Mouse (Mus musculus) embryonic facial prominence, embryonic 11.5 days (tissue): ENCODE results near the gene Gm28035. TPM values are rescaled to one million over a fixed set of nuclear protein-coding genes. Genes with fewer than 3 reads are reported as not detected.

ENCODE experiments used
- ATAC-seq: fragments of 200-750 bp; cut with Nextera tagmentation; replicated peaks from 2 replicates; pipeline ENCODE4 v1.8.0; 2017; ENCODE audit warnings: low read depth; ENCODE audit not compliant: insufficient number of reproducible peaks, low FRiP score, low TSS enrichment
- DNase-seq: peaks from one replicate; pipeline ENCODE4 v3.0.0-alpha.2; 2015; ENCODE audit warnings: low spot score
- H3K27ac ChIP-seq: fragments of 300-500 bp; sonication (generic); replicated peaks from 2 replicates; pipeline ENCODE4 v1.5.1; 2014; ENCODE audit warnings: mild to moderate bottlenecking, low read depth, low read length, control low read depth
- H3K27me3 ChIP-seq: fragments of 300-500 bp; sonication (generic); 2 replicates; pipeline ENCODE4 v1.6.1; 2014; ENCODE audit warnings: mild to moderate bottlenecking, low read length, moderate library complexity, mixed read lengths; ENCODE audit not compliant: control insufficient read depth, insufficient read depth
- H3K36me3 ChIP-seq: fragments of 300-500 bp; sonication (generic); replicated peaks from 2 replicates; pipeline ENCODE4 v1.6.1; 2014; ENCODE audit warnings: low read depth, mild to moderate bottlenecking, low read length, moderate library complexity, mixed read lengths; ENCODE audit not compliant: control insufficient read depth, insufficient read depth
- H3K4me1 ChIP-seq: fragments of 300-500 bp; sonication (generic); 2 replicates; pipeline ENCODE4 v1.6.1; 2014; ENCODE audit warnings: low read length, mixed read lengths; ENCODE audit not compliant: control insufficient read depth, insufficient read depth
- H3K4me2 ChIP-seq: fragments of 300-500 bp; sonication (generic); 2 replicates; pipeline ENCODE4 v1.6.1; 2014; ENCODE audit warnings: low read depth, mild to moderate bottlenecking, control low read depth, low read length, moderate library complexity
- H3K4me3 ChIP-seq: fragments of 300-500 bp; sonication (generic); 2 replicates; pipeline ENCODE4 v1.5.1; 2014; ENCODE audit warnings: low read depth, low read length, control low read depth
- H3K9ac ChIP-seq: fragments of 300-500 bp; sonication (generic); replicated peaks from 2 replicates; pipeline ENCODE4 v1.6.1; 2014; ENCODE audit warnings: mild to moderate bottlenecking, control low read depth, low read length
- H3K9me3 ChIP-seq: fragments of 300-500 bp; sonication (generic); replicated peaks from 2 replicates; pipeline ENCODE4 v1.6.1; 2016; ENCODE audit warnings: mild to moderate bottlenecking, low read length, inconsistent platforms, mixed read lengths; ENCODE audit not compliant: control insufficient read depth
- WGBS: fragments of 180-500 bp; shearing (Covaris S2); extraction: QIAGEN DNeasy Blood & Tissue Kit; methylation state at CpG from one replicate; pipeline ENCODE4 v1.1.7; 2014; 5-methylcytosine and 5-hydroxymethylcytosine counted together
- polyA plus RNA-seq: library from polyadenylated mRNA; unstranded; fragments of >200 nt; fragmentation: Nextera tagmentation; extraction: Ambion mirVana; gene quantifications from 2 replicates; pipeline ENCODE4 v1.2.1, GENCODE M21; 2014

Gm28035 gene
- polyA plus RNA-seq, 1 experiment from 2014 or later = 0.13 TPM

DNA sequence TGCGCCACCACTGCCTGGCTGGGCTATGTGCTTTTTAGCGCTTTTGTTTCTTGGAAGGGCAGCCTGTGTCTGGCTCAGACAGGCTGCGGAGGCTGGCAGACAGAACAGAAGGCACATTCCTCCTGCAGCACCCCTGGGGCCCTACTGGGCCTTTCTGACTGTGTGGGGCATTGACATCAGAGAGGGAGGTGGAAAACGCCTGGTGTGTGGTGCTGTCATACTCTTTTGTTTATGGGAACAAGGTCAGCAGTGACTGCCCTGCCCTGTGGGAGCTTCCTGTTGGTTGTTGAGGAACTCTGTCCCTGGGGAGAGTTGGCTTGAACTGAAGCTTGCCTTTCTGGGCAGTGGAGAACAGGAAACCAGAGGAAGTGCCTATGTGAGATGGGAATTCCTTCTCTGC, 2.1 kb downstream of the Gm28035 start:
- Histone ChIP-seq H3K4me2 (no peak overlapping the region), H3K4me1 (peaks cover 3% of the 10 kb centered on the region; the same call in 1 of the 2 replicates), H3K9me3 (no peaks in the 10 kb centered on the region), H3K27me3 (no peaks in the 10 kb centered on the region), H3K27ac (no peak overlapping the region), H3K4me3 (no peak overlapping the region), H3K9ac (no peak overlapping the region), H3K36me3 (peaks cover 2% of the 10 kb centered on the region; the same call in 1 of the 2 replicates)
- 38% methylated on average over 4 of the region's 4 CpGs for WGBS
- DNase-seq (no peak), ATAC-seq (no peak)

- 95% methylated on average over 4 of the region's 4 CpGs for WGBS
- ATAC-seq (no peak), DNase-seq (no peak)
- H3K4me3 ChIP-seq = no peak overlapping the region
- H3K4me1 ChIP-seq = peaks cover 3% of the 10 kb centered on the region; the same call in 1 of the 2 replicates
- no peak overlapping the region for H3K4me2 ChIP-seq
- H3K36me3 ChIP-seq = peaks cover 2% of the 10 kb centered on the region; the same call in 1 of the 2 replicates
- no peak overlapping the region for H3K27ac ChIP-seq
- H3K9ac ChIP-seq = no peak overlapping the region
- H3K9me3 ChIP-seq = no peaks in the 10 kb centered on the region
- H3K27me3 ChIP-seq = no peaks in the 10 kb centered on the region
These were observed 3.0 kb downstream of the Gm28035 start for GRCm38 (mm10) chr2:30243391-30243790.

GRCm38 (mm10) chr2:30244595-30245178, 4.3 kb downstream of the Gm28035 start:
- H3K9ac ChIP-seq = no peak overlapping the region
- DNase-seq = no peak
- H3K4me1 ChIP-seq = no peaks in the 10 kb centered on the region
- H3K27ac ChIP-seq = 0 out of 2 replicates have a peak overlapping the region, but pooled peaks have one; percentile 28
- H3K9me3 ChIP-seq = no peaks in the 10 kb centered on the region
- no peaks in the 10 kb centered on the region for H3K27me3 ChIP-seq
- peaks cover 2% of the 10 kb centered on the region; the same call in 1 of the 2 replicates for H3K36me3 ChIP-seq
- no peak for ATAC-seq
- H3K4me3 ChIP-seq = no peak overlapping the region
- H3K4me2 ChIP-seq = no peak overlapping the region
- WGBS = 61% methylated on average over 7 of the region's 7 CpGs

DNA sequence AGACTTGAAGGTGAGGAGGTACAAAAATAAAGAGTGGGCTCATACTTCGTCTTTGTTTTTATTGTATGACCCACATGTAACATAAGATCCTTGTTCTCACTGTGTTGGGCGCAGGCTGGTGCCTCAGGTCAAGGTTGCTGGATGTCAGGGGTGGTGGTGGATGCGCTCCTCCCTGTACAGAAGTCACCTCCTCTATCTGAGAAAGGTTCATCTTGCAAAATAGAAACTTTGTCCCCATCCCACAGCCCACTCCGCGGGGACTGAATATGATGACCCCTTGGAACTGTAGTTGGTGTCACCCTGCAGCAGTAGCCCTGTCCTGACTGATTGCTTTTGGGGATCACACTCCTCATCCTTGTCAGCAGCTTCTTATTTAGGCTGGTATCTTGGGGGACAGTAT, 6.7 kb downstream of the Gm28035 start:
- Histone ChIP-seq H3K27me3 (no peaks in the 10 kb centered on the region), H3K9ac (no peak overlapping the region), H3K27ac (no peak overlapping the region), H3K4me3 (no peak overlapping the region), H3K4me1 (no peaks in the 10 kb centered on the region), H3K4me2 (no peak overlapping the region), H3K9me3 (no peaks in the 10 kb centered on the region), H3K36me3 (peaks cover 5% of the 10 kb centered on the region; the same call in 1 of the 2 replicates)
- DNase-seq (no peak), ATAC-seq (no peak)
- WGBS = 83% methylated on average over 5 of the region's 5 CpGs

GRCm38 (mm10) chr2:30247681-30248080, 7.3 kb downstream of the Gm28035 start:
- Histone ChIP-seq H3K27ac (no peak overlapping the region), H3K4me3 (no peak overlapping the region), H3K36me3 (peaks cover 5% of the 10 kb centered on the region; the same call in 1 of the 2 replicates), H3K9me3 (no peaks in the 10 kb centered on the region), H3K27me3 (no peaks in the 10 kb centered on the region), H3K4me2 (no peak overlapping the region), H3K4me1 (no peaks in the 10 kb centered on the region), H3K9ac (no peak overlapping the region)
- WGBS = 78% methylated on average over 4 of the region's 4 CpGs
- no peak for ATAC-seq
- DNase-seq = no peak

DNA sequence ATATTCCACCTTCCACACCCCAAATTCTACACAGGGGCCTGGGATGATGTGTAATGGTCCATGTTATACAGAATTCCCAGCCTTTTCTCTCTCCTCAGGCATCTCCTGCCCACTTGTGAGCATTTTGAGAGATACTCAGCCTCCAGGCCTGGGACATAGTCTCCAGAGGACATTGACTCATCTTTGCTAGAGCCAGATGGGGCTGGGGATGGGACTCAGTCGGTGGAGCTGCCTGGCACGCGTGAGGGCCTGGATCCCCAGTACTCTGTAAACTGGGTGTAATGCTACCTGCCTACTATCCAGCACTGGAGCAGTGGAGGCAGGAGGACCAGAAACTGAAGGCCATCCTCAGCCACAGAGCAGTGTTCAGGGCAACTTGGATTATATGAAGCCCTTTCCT, 8.8 kb downstream of the Gm28035 start:
- Histone ChIP-seq H3K4me2 (no peak overlapping the region), H3K4me1 (no peaks in the 10 kb centered on the region), H3K27me3 (no peaks in the 10 kb centered on the region), H3K9me3 (no peaks in the 10 kb centered on the region), H3K27ac (no peak overlapping the region), H3K36me3 (peaks cover 3% of the 10 kb centered on the region; the same call in 1 of the 2 replicates), H3K9ac (no peak overlapping the region), H3K4me3 (no peak overlapping the region)
- DNase-seq (no peak), ATAC-seq (no peak)
- 95% methylated on average over 3 of the region's 3 CpGs for WGBS

- H3K4me1 ChIP-seq = no peaks in the 10 kb centered on the region
- ATAC-seq = no peak
- no peak overlapping the region for H3K27ac ChIP-seq
- DNase-seq = no peak
- peaks cover 3% of the 10 kb centered on the region; the same call in 1 of the 2 replicates for H3K36me3 ChIP-seq
- H3K9ac ChIP-seq = no peak overlapping the region
- no peak overlapping the region for H3K4me2 ChIP-seq
- no peaks in the 10 kb centered on the region for H3K9me3 ChIP-seq
- H3K4me3 ChIP-seq = no peak overlapping the region
- no peaks in the 10 kb centered on the region for H3K27me3 ChIP-seq
- WGBS = 87% methylated on average over 10 of the region's 10 CpGs
These were observed 10.1 kb downstream of the Gm28035 start for GRCm38 (mm10) chr2:30250166-30251128.
